Mouse (Mus musculus) bone marrow, adult 2 months (tissue): ENCODE measurements around the gene Pdk2. TPM values are rescaled to one million over a fixed set of nuclear protein-coding genes. Genes with fewer than 3 reads are reported as not detected.
A peak's percentile ranks its signal among the peaks of the same experiment; 100 is the strongest.

Source experiments
- H3K27ac ChIP-seq: fragments of 200-500 bp; 2 replicates; pipeline ENCODE4 v1.5.1; 2012; ENCODE audit warnings: low read depth, mild to moderate bottlenecking, control low read depth, inconsistent platforms, low read length; ENCODE audit not compliant: control insufficient read depth, poor library complexity, insufficient read depth
- H3K4me1 ChIP-seq: fragments of 200-500 bp; 2 replicates; pipeline ENCODE4 v1.6.1; 2011; ENCODE audit warnings: low read length; ENCODE audit not compliant: control insufficient read depth, insufficient read depth
- H3K4me3 ChIP-seq: fragments of 200-500 bp; replicated peaks from 2 replicates; pipeline ENCODE3; 2011; ENCODE audit warnings: mild to moderate bottlenecking, low read depth, low read length, control low read depth; ENCODE audit not compliant: control insufficient read depth
- CTCF ChIP-seq: fragments of 200-500 bp; IDR thresholded peaks from 2 replicates; pipeline ENCODE4 v1.5.1; 2011; ENCODE audit warnings: low read length, control low read depth; ENCODE audit not compliant: control insufficient read depth, insufficient read depth
- POLR2A ChIP-seq: fragments of 200-500 bp; IDR thresholded peaks from 2 replicates; pipeline ENCODE4 v1.6.1; 2011; ENCODE audit warnings: low read depth, mild to moderate bottlenecking, control low read depth, low read length, borderline replicate concordance; ENCODE audit not compliant: control insufficient read depth
- WGBS: fragments of 180-500 bp; shearing (Covaris S2); methylation state at CpG from one replicate; pipeline ENCODE4 v1.1.7; 2018; 5-methylcytosine and 5-hydroxymethylcytosine counted together
- polyA plus RNA-seq: library from polyadenylated mRNA; stranded (reverse); fragments of >200 nt; gene quantifications from 2 replicates; pipeline ENCODE4 v1.2.4, GENCODE M21; 2011; ENCODE audit warnings: low replicate concordance; ENCODE audit not compliant: missing spikeins, insufficient read depth, insufficient read length

Gene Pdk2
- polyA plus RNA-seq, 1 experiment: 8.1 TPM

DNA sequence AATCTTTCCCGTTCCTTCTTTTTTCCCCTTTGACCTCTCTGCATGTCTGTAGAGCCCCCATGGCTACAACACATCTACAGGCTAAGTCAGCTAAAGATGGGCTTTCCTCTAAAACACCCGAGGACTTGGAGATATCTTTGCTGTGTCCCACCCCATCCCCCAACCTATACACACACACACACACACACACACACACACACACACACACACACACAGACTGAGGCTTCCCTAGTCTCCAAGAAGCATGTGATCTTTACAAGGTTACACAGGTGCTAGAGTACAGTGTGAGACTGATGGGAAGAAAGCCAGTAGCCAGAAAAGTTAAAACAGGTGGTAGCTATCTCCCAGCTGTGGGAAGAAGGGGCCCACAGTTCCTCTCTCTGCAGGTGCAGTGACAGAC lies 54.7 kb downstream of the Pdk2 start:
- Histone ChIP-seq H3K4me3 (no peak overlapping the region), H3K4me1 (peaks cover 3% of the 10 kb centered on the region), H3K27ac (no peak overlapping the region)
- TF ChIP-seq CTCF: no peak
- TF ChIP-seq POLR2A: no peak
- WGBS: 39% methylated on average over 2 of the region's 2 CpGs

DNA sequence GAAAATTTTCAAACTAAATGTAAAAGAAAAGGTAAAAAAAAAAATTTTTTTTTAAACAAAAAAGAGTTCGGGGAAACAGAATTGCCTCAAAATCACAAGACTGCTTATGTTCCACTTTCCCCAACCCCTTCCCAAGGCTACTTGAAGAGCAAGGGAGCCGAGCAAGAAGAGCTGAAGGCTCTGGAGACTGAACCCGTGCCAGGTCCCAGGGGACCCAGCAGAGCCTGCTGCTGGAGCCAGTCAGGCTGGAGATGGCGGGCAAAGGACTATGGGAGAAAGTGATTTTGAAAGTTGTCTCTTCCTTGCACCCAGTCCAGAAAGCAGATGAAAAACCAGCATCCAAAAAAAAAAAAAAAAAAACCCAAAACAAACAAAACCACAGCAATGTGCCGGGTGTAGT lies 55.3 kb downstream of the Pdk2 start:
- TF ChIP-seq POLR2A (no peak), CTCF (no peak)
- 73% methylated on average over 5 of the region's 5 CpGs for WGBS
- H3K4me1 ChIP-seq: peaks cover 3% of the 10 kb centered on the region

DNA sequence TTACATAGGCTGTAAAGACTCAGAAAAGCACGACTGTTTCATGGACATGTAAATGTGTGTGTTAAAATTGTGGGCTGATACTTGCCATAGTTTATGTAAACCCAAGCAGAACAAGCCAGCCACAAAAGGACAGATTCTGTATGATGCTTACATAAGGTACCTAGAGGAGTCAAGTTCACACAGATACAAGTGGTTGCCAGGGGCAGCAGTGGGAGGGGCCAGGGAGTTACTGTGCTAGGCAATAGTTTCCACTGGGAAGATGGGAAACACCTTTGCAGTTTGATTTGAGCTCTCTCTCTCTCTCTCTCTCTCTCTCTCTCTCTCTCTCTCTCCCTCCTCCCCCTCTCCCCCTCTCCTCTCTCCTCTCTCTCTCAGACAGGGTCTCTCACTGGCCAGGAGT lies 56.0 kb downstream of the Pdk2 start:
- no peak overlapping the region for H3K27ac ChIP-seq
- peaks cover 3% of the 10 kb centered on the region for H3K4me1 ChIP-seq
- H3K4me3 ChIP-seq: no peak overlapping the region
- 69% methylated on average over 1 of the region's 1 CpGs for WGBS
- TF ChIP-seq POLR2A (no peak), CTCF (no peak)

More for the DNA sequence above, 55.3 kb downstream of the Pdk2 start:
- Histone ChIP-seq H3K27ac (no peak overlapping the region), H3K4me3 (no peak overlapping the region)

DNA sequence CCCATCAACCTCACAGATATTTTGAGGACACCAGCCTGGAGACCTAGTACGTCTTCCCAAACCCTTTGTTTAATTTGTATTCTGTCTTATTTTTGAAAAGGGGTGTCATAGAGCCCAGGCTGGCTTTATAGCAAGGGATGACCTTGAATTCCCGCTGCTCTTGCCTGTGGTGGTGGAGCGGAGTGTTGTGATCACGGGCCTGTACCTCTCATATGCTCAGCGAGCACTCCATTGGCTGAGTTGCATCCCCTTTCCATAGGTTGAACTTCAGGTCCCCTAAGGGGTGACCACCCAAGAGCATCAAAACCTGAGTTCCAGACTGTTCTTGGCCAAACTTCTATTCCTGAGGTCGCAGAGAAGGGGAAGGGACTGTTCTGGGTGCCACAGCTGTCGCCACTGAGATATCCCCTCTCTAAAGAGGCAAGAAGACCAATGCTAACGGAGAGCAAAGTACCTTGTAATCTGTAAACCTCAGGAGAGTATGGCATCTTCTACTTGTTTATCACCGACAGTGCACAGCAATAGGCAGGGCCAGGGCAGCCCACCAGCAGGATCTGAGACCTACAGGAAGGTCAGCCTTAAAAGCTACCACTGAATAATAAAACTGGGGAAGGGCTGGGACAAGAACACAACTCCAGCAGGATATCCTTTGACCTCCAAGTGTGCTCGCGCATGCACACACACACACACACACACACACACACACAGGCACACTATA lies 61.5 kb downstream of the Pdk2 start:
- WGBS: 68% methylated on average over 11 of the region's 11 CpGs
- no peaks in the 10 kb centered on the region; the same call in 1 of the 2 replicates for H3K4me1 ChIP-seq
- H3K27ac ChIP-seq: peak overlapping the region; percentile 28; the same call in 1 of the 2 replicates
- H3K4me3 ChIP-seq: no peak overlapping the region
- TF ChIP-seq CTCF (no peak), POLR2A (no peak)

DNA sequence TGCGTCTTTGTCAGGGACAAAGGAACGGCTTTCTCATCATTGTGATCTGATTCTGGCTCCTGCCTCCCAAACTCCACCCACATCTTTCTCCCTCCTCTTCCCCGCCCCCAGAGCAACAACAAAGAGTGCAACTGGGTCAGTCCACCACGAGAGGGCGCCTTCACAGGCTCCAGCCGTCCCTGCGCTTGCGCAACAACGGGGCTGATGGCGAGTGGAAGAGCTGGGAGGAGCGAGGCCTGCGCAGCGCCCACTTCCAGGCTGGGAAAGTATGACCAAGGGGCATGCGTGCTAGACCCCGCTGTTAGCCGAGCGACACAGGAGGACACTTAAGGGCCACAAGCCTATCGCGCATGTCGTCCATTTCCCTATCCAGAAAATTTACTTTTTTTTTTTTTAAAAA lies 62.2 kb downstream of the Pdk2 start:
- TF ChIP-seq CTCF (peak; percentile 98), POLR2A (peak; percentile 57; the same call in 1 of the 2 replicates)
- Histone ChIP-seq H3K27ac (no peak overlapping the region), H3K4me1 (no peaks in the 10 kb centered on the region), H3K4me3 (peak overlapping the region; percentile 31)
- under 1% methylated on average over 20 of the region's 20 CpGs for WGBS

DNA sequence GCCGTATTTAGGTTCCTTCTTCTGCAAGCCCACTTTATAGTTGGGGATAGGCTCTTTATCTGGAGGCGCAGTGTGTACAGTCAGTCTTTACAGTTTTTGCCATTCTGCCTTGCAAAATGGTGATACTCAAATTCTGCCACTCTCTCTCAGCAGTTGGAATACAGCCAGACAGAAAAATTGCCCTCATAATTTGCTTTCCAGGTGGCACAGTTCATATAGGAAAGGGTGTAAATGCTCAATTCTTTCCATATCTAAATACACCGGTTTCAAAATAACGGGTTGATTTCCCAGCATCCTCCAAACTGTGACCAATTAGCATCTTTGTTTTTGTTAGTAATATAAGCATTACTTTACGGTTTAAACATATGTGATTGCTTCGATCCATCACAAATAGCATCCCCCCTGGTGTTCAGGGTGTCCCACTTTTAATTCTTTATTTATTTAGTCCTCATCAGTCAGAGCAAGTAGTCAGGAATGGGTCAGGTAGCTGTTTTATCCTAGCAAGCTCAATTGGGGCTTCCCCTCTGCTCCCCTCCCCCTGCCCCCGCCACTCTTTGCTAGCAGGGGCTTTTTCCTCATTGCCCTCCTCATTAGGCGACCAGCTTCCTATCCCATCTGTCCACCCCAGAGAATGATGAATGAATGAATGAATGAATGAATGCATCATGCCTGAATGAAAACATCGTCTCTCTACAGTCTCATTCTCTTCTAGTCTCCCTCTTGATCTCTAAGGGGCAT lies 62.8 kb downstream of the Pdk2 start:
- Histone ChIP-seq H3K27ac (no peak overlapping the region), H3K4me3 (no peak overlapping the region), H3K4me1 (no peaks in the 10 kb centered on the region)
- 46% methylated on average over 9 of the region's 9 CpGs for whole genome bisulfite sequencing
- TF ChIP-seq POLR2A (no peak), CTCF (no peak)

Other genes with a start within 250 kb of the Pdk2 start
- 30.0 and 79.6 TPM in 2 replicates for gene Col1a1, start 105.1 kb downstream of the Pdk2 start, polyA plus RNA-seq
- gene Hils1, start 73.8 kb downstream of the Pdk2 start, polyA plus RNA-seq: not detected in 2 replicates
- not detected in 2 replicates for gene Sgca, start 65.0 kb downstream of the Pdk2 start, polyA plus RNA-seq
- 68.1 and 73.2 TPM in 2 replicates for gene Ppp1r9b, start 50.3 kb downstream of the Pdk2 start, polyA plus RNA-seq
- 54.0 and 80.3 TPM in 2 replicates for gene Samd14, start 31.5 kb downstream of the Pdk2 start, polyA plus RNA-seq
- gene Itga3, start 35.4 kb upstream of the Pdk2 start, polyA plus RNA-seq: 0.27 and 2.1 TPM in 2 replicates
- gene Dlx3, start 78.8 kb upstream of the Pdk2 start, polyA plus RNA-seq: 0.57 TPM in 1 of 2 replicates, not detected in the other
- not detected in 2 replicates for gene Dlx4, start 104.9 kb upstream of the Pdk2 start, polyA plus RNA-seq
- gene Tac4, start 220.2 kb upstream of the Pdk2 start, polyA plus RNA-seq: not detected in 2 replicates